Comparison of ENCODE assay signal across 28 mouse cellular contexts in the genomic region with DNA sequence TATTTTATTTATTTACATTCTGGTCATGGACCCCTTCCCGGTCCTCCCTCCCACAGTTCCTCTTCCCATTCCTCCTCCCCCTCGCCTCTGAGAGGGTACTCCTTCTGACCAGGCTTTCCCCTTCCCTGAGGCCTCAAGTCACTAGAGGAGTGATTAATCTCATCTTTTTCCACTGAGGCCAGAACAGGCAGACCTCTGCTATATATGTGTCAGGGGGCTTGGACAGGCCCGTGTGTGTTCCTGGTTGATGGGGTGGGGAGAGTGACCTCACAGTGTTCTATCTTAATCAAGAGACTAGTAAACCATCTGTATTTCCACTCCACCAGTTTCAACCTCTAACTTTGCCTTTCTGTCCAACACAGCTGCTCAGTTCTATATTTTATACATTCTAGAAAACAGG.
DNase-seq lines count a peak whose midpoint lies in the region; ATAC-seq lines count a peak whose summit lies in the region.
"Had no signal": no experiment of that assay in that cellular context is flagged by ENCODE, and none has a peak within 500 bp of the region (broad histone marks: within the 10 kb centered on the region; RNA-seq: fewer than 3 reads in every experiment).

No protein-coding gene starts in this region.

- H3K9me3 ChIP-seq in hindbrain, embryonic 13.5 days: no peaks in the 10 kb centered on the region
- H3K9me3 ChIP-seq in hindbrain, embryonic 14.5 days (ENCODE audit: control insufficient read depth, low read length): no peaks in the 10 kb centered on the region
- H3K9me3 ChIP-seq in midbrain, embryonic 13.5 days: no peaks in the 10 kb centered on the region
- no peaks in the 10 kb centered on the region for H3K9me3 ChIP-seq in midbrain, embryonic 11.5 days (ENCODE audit: control insufficient read depth, low read length)
- H3K9me3 ChIP-seq in hindbrain, embryonic 15.5 days: no peaks in the 10 kb centered on the region
- H3K9me3 ChIP-seq in limb, embryonic 10.5 days (replicated peaks): no peaks in the 10 kb centered on the region
- H3K9me3 ChIP-seq: embryonic facial prominence, embryonic 13.5 days; forebrain, embryonic 10.5 days; forebrain, embryonic 15.5 days; heart, embryonic 10.5 days; heart, embryonic 15.5 days; limb, embryonic 13.5 days; lung, embryonic 15.5 days had no signal

- ATAC-seq in hindbrain, embryonic 13.5 days (ENCODE audit: low FRiP score): no peak
- ATAC-seq in hindbrain, embryonic 14.5 days (ENCODE audit: low FRiP score): no peak
- ATAC-seq in midbrain, embryonic 13.5 days: no peak
- ATAC-seq in midbrain, embryonic 11.5 days (ENCODE audit: low FRiP score): no peak
- no peak for ATAC-seq in hindbrain, embryonic 15.5 days (ENCODE audit: low FRiP score, low read depth)
- ATAC-seq in monocyte, adult 5-6 weeks (replicated peaks; ENCODE audit: insufficient number of reproducible peaks, low FRiP score, low TSS enrichment, poor library complexity, severe bottlenecking): no peak
- ATAC-seq: forebrain, embryonic 15.5 days; intestine, postnatal 0 days; midbrain, embryonic 16.5 days had no signal

- H3K27me3 ChIP-seq in hindbrain, embryonic 13.5 days: no peaks in the 10 kb centered on the region
- H3K27me3 ChIP-seq in hindbrain, embryonic 14.5 days (ENCODE audit: control insufficient read depth, insufficient read depth, low read length): no peaks in the 10 kb centered on the region
- H3K27me3 ChIP-seq in midbrain, embryonic 13.5 days: no peaks in the 10 kb centered on the region
- no peaks in the 10 kb centered on the region for H3K27me3 ChIP-seq in midbrain, embryonic 11.5 days (ENCODE audit: control insufficient read depth, insufficient read depth, low read length)
- H3K27me3 ChIP-seq in hindbrain, embryonic 15.5 days: no peaks in the 10 kb centered on the region
- H3K27me3 ChIP-seq in limb, embryonic 10.5 days (ENCODE audit: low read depth, poor library complexity, severe bottlenecking): no peaks in the 10 kb centered on the region
- H3K27me3 ChIP-seq: embryonic facial prominence, embryonic 13.5 days; forebrain, embryonic 15.5 days; heart, embryonic 15.5 days; limb, embryonic 13.5 days; lung, embryonic 15.5 days had no signal

- peak overlapping the region; percentile 30; the same call in 1 of the 2 replicates for H3K27ac ChIP-seq in hindbrain, embryonic 13.5 days
- no peak overlapping the region for H3K27ac ChIP-seq in hindbrain, embryonic 14.5 days
- H3K27ac ChIP-seq in midbrain, embryonic 13.5 days: peak overlapping the region; percentile 44; the same call in 1 of the 2 replicates
- no peak overlapping the region for H3K27ac ChIP-seq in midbrain, embryonic 11.5 days (ENCODE audit: low read depth, low read length)
- H3K27ac ChIP-seq in hindbrain, embryonic 15.5 days (replicated peaks): 0 out of 2 replicates have a peak overlapping the region, but pooled peaks have one; percentile 4
- no peak overlapping the region for H3K27ac ChIP-seq in limb, embryonic 10.5 days
- H3K27ac ChIP-seq: embryonic facial prominence, embryonic 13.5 days; forebrain, embryonic 10.5 days; forebrain, embryonic 15.5 days; heart, embryonic 10.5 days; heart, embryonic 15.5 days; layer of hippocampus, adult 2 months; left cerebral cortex, adult 2 months; limb, embryonic 13.5 days; lung, embryonic 15.5 days had no signal

- no peak overlapping the region for H3K4me3 ChIP-seq in hindbrain, embryonic 13.5 days
- no peak overlapping the region for H3K4me3 ChIP-seq in hindbrain, embryonic 14.5 days (replicated peaks; ENCODE audit: low read length)
- no peak overlapping the region for H3K4me3 ChIP-seq in midbrain, embryonic 13.5 days (replicated peaks)
- no peak overlapping the region for H3K4me3 ChIP-seq in midbrain, embryonic 11.5 days (ENCODE audit: low read depth, low read length)
- H3K4me3 ChIP-seq in hindbrain, embryonic 15.5 days: no peak overlapping the region
- no peak overlapping the region for H3K4me3 ChIP-seq in limb, embryonic 10.5 days
- H3K4me3 ChIP-seq: embryonic facial prominence, embryonic 13.5 days; forebrain, embryonic 10.5 days; forebrain, embryonic 15.5 days; heart, embryonic 10.5 days; heart, embryonic 15.5 days; layer of hippocampus, adult 2 months; left cerebral cortex, adult 2 months; limb, embryonic 13.5 days; lung, embryonic 15.5 days; myocyte had no signal

- H3K4me2 ChIP-seq in hindbrain, embryonic 13.5 days: no peak overlapping the region
- H3K4me2 ChIP-seq in hindbrain, embryonic 14.5 days (replicated peaks): no peak overlapping the region
- no peak overlapping the region for H3K4me2 ChIP-seq in midbrain, embryonic 13.5 days (replicated peaks)
- H3K4me2 ChIP-seq in midbrain, embryonic 11.5 days: no peak overlapping the region
- H3K4me2 ChIP-seq in hindbrain, embryonic 15.5 days: no peak overlapping the region
- H3K4me2 ChIP-seq: embryonic facial prominence, embryonic 13.5 days; forebrain, embryonic 15.5 days; heart, embryonic 15.5 days; limb, embryonic 13.5 days; liver, embryonic 11.5 days; lung, embryonic 15.5 days had no signal

- peaks cover 13% of the 10 kb centered on the region for H3K4me1 ChIP-seq in hindbrain, embryonic 13.5 days (replicated peaks)
- H3K4me1 ChIP-seq in hindbrain, embryonic 14.5 days (replicated peaks; ENCODE audit: control insufficient read depth, insufficient read depth, low read length): peaks cover 7% of the 10 kb centered on the region; the same call in 1 of the 2 replicates
- peaks cover 16% of the 10 kb centered on the region for H3K4me1 ChIP-seq in midbrain, embryonic 13.5 days (replicated peaks)
- no peaks in the 10 kb centered on the region for H3K4me1 ChIP-seq in midbrain, embryonic 11.5 days (ENCODE audit: control insufficient read depth, insufficient read depth, low read length)
- peaks cover 4% of the 10 kb centered on the region for H3K4me1 ChIP-seq in hindbrain, embryonic 15.5 days (replicated peaks)
- H3K4me1 ChIP-seq in limb, embryonic 10.5 days: no peaks in the 10 kb centered on the region
- H3K4me1 ChIP-seq: forebrain, embryonic 10.5 days; heart, embryonic 10.5 days; heart, embryonic 15.5 days; limb, embryonic 13.5 days; lung, embryonic 15.5 days had no signal

- H3K36me3 ChIP-seq in hindbrain, embryonic 13.5 days: 0 out of 2 replicates have a peak, but pooled peaks cover 3% of the 10 kb centered on the region
- peaks cover 10% of the 10 kb centered on the region; the same call in 1 of the 2 replicates for H3K36me3 ChIP-seq in hindbrain, embryonic 14.5 days (replicated peaks; ENCODE audit: control insufficient read depth, insufficient read depth)
- H3K36me3 ChIP-seq in midbrain, embryonic 13.5 days: no peaks in the 10 kb centered on the region
- H3K36me3 ChIP-seq in midbrain, embryonic 11.5 days (ENCODE audit: control insufficient read depth, insufficient read depth, low read length): no peaks in the 10 kb centered on the region
- H3K36me3 ChIP-seq in hindbrain, embryonic 15.5 days: 0 out of 2 replicates have a peak, but pooled peaks cover 4% of the 10 kb centered on the region
- no peaks in the 10 kb centered on the region for H3K36me3 ChIP-seq in limb, embryonic 10.5 days
- H3K36me3 ChIP-seq: embryonic facial prominence, embryonic 13.5 days; forebrain, embryonic 15.5 days; heart, embryonic 10.5 days; heart, embryonic 15.5 days; limb, embryonic 13.5 days; lung, embryonic 15.5 days had no signal

- WGBS in hindbrain, embryonic 13.5 days: 46% methylated on average over 3 of the region's 3 CpGs
- 44% methylated on average over 3 of the region's 3 CpGs for WGBS in hindbrain, embryonic 14.5 days
- 69% methylated on average over 3 of the region's 3 CpGs for WGBS in midbrain, embryonic 13.5 days
- 70% methylated on average over 3 of the region's 3 CpGs for WGBS in midbrain, embryonic 11.5 days
- whole genome bisulfite sequencing in hindbrain, embryonic 15.5 days: 31% methylated on average over 3 of the region's 3 CpGs
- WGBS in limb, embryonic 10.5 days: 51% methylated on average over 3 of the region's 3 CpGs

- no peak for DNase-seq in hindbrain, embryonic 14.5 days (ENCODE audit: low spot score)
- DNase-seq in midbrain, embryonic 11.5 days (ENCODE audit: low spot score, missing footprints): no peak
- peak; percentile 30 for DNase-seq in limb, embryonic 10.5 days (ENCODE audit: low spot score)
- DNase-seq: adrenal gland, adult 8-10 months; B cell, adult 2 months; cerebellum, adult 2 months; cerebellum, postnatal 14 days; gastrocnemius, postnatal 25 days; heart, adult 11 months; kidney, postnatal 25 days; thymus, postnatal 4 days had no signal

- H3K9ac ChIP-seq in hindbrain, embryonic 13.5 days: no peak overlapping the region
- no peak overlapping the region for H3K9ac ChIP-seq in hindbrain, embryonic 14.5 days
- H3K9ac ChIP-seq in midbrain, embryonic 13.5 days (replicated peaks): no peak overlapping the region
- H3K9ac ChIP-seq in midbrain, embryonic 11.5 days (ENCODE audit: low read length): no peak overlapping the region
- H3K9ac ChIP-seq in hindbrain, embryonic 15.5 days: no peak overlapping the region
- H3K9ac ChIP-seq: embryonic facial prominence, embryonic 13.5 days; forebrain, embryonic 15.5 days; heart, embryonic 15.5 days; limb, embryonic 13.5 days; lung, embryonic 15.5 days had no signal

Comparison
In these comparisons a context has a peak if more than half of its experiments do, and no peak if none do; other contexts are left out.
1. H3K27ac ChIP-seq: peak in hindbrain, embryonic 13.5 days (single experiment), midbrain, embryonic 13.5 days (single experiment) and hindbrain, embryonic 15.5 days (single experiment); none in hindbrain, embryonic 14.5 days (single experiment), midbrain, embryonic 11.5 days (single experiment) and limb, embryonic 10.5 days (single experiment).